Mouse (Mus musculus): ENCODE results near the gene Tekt1.

The Tekt1 gene

DNA sequence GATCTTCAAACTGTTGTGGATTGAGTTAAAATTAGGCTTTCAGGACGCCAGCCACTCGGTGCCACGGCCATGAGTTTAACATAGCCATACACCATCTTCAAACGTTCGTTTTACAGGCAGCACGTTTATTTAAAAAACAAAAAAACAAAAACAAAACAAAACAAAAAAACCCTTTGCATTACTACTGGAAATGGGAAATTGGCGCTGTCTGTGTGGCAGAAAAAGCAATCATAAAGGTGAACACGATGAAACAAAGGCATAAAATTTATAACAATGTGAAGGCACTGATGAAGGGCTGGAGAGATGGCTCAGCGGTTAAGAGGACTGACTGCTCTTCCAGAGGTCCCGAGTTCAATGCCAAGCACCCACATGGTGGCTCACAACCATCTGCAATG, at the start of gene Tekt1:
TSS of gene Tekt1 (minus strand) at position 96 of the 395 bp plus-strand sequence.
- DNase-seq (ENCODE audit: low spot score in 2 of 2) = no peak

DNA sequence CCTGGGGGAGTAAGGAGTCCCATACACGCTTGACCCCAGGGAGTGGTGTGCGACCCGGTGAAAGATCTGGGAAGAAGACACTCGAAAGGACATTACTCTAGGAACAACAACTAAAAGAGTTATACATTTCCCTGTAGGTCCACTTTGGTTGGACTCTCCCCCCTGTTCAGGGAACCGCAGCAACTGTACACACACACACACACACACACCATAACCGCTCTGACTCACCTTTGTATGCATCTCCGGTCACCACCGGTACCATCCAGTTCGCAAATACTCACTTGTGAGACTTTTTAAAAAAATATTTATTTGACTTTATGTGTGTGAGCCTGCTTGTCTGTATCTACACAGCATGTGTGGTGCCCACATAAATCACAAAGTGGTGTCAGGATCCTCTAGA, 49.7 kb upstream of the Tekt1 start:
- DNase-seq (ENCODE audit: low spot score in 2 of 2) = no peak

DNA sequence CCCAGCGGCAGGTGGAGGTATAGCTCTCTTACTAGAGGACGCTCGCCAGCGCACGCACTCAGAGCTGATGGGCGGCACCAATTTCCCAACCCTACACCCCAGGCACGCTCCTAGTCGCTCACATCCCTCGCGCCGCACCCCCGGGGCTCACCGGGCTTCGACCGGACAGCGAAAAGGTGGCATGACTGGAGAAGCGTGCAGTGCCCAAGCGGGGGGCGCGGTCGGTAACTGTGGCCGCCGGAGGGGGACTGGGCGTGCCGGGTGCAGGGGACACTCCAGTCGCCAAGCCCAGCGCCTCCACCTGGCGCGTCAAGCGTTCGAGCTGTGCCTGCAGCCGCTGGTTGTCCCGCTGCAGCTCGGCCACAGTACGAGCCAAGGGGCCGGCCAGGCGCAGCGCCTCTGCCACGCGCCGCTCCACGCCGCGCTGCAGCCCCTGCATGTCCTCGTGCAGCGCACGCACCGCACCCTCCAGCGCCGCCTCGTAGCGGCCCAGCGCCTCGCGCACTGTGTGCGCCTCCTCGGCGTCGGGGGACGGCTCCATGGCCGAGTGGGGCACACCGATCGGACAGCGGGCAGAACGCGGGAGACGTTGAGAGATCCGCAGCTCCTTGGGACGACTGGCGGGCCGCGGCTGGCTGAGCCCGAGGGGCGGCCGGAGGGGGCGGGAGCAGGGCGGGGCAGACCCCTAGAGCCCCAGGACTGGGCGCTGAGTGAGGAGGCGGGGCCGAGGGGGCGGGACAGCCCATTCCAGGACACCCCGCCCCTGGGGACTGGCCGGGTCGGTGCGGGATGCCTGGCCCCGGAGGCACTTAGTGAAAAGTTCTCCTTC, 49.1 kb upstream of the Tekt1 start, which contains the start of gene Smtnl2:
TSS of gene Smtnl2 (minus strand) at position 621 of the 829 bp plus-strand sequence.
- peak; percentile 15 to 18 for DNase-seq (ENCODE audit: low spot score in 2 of 2)

DNA sequence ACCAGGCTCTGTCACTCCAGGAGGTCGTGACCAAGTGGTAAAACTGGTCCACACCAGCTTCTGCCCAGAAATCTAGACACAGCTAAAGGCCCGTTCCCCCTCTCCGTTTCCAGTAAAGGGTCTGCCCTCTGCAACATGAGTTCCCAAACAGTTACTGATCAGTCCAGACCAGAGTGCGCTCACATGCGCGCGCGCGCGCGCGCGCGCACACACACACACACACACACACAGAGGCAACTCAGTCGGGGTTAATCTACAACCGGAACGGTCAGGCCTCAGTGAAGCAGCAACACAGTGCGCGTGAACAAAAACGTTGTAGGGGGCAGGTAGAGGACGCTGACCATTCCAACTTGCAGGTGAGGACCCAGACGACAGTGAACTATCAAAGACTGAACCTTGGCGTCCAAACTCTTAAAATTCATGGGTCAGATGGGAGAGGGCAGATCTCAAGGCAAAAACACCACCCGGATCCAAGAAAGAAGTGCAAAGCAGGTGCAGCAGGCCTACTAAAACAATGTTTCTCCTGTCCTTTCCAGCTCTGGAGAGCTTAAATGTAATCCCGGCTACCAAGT, 48.4 kb upstream of the Tekt1 start:
- DNase-seq (ENCODE audit: low spot score in 2 of 2) = no peak

DNA sequence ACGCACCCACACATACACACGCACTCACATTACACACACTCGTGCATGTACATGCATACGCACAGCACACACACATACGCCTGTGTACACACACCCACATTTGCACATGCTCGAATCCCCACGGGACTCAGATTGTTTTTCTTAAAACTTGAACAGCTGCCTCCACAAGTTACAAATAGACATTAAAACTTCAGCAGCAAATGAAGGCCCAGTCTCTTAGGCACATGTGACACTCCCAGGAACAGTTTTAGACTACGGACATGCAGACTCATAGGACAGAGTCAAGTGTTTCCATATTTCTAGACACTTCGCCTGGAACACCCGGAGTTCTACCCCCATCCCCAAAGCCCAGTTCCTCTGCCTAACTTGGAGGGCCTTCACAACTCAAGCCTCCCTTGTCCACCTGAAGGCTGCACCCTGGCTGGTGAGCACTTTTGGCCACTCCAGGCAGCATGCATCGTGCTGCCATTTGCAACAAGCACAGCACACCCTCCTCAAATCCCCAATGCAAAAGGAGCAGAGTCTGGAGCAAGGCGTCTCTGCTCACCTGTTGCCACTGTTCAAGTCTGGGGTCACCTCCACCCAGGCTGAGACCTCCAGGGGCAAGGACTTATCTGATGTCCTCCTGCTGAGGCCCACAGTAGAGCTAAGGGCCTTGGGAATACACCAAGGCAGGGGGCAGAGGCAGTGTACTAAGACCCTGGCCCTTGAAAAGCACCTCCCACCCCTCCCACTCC, 47.6 kb upstream of the Tekt1 start:
- no peak for DNase-seq (ENCODE audit: low spot score in 2 of 2)

DNA sequence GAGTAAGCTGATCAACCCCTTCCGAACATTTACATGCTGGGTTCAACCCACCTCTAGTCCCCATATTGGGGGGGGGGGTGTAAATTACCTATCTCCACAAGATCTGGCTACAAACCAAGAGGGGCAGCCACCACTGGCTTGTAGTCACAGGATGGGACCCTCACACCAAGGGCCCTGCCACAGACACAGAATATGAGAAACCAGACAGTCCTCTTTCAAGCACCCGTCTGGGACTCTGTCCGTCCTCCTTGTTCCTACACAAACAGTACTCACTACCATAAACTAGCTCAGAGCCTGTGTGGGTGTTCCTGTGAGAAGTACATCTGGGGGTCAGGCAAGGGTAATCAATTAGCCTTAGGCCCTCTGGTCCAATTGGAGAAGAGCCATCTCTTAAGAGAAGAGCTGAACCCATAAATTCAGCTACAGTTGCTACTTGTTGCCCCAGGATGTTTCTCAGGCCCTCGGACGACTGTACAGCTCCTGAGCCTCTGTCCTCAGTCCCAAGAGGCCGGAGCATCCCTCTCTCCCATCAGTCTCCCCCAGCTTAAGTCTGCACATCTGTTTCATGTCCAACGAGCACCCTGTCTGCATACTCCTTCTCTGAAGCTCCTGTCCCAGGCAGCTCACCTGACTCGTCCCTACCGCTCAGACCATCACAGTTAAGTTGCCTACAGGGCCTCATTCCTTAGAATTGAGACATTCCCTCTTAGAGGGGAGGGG, 46.4 kb upstream of the Tekt1 start:
- DNase-seq (ENCODE audit: low spot score in 2 of 2) = no peak

DNA sequence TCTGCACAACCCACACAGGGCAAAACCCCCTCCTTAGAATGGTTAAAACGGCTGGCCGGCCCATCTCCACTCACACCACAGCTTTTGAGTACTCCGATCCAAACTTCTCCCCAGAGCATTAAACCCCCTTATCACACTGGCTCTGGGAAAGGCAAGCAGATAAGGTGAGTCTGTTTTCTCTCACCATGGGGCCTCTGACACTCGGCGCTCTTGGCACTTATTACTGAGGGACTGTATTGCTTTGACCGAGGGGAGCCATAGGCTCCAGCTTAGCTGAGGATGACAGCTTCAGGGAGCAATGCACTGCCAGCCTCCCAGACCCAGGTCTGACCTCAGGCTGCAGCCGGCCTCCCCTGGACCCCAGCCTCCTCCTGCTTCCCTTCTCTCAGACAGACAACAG, 45.3 kb upstream of the Tekt1 start:
- no peak for DNase-seq (ENCODE audit: low spot score in 2 of 2)

DNA sequence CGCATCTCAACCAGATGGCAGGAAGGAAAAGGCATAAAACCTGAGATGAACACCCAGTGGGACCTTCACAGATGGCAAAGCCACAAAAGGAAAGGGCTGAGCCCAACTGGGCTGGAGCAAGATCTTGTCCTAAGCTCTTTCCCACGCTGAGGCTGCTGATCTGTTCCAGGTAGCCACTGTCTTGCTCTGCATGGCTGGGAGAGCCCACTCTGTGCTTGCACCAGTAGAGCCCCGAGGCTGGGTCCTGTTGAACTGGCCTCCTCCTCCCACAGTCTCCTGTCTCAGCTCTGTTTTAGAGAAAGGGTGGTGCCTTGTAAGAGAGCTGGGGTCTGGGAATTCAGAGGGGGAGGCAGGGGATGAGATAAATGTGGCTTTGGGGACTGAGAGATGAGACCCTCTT, 44.8 kb upstream of the Tekt1 start:
- no peak for DNase-seq (ENCODE audit: low spot score in 2 of 2)

DNA sequence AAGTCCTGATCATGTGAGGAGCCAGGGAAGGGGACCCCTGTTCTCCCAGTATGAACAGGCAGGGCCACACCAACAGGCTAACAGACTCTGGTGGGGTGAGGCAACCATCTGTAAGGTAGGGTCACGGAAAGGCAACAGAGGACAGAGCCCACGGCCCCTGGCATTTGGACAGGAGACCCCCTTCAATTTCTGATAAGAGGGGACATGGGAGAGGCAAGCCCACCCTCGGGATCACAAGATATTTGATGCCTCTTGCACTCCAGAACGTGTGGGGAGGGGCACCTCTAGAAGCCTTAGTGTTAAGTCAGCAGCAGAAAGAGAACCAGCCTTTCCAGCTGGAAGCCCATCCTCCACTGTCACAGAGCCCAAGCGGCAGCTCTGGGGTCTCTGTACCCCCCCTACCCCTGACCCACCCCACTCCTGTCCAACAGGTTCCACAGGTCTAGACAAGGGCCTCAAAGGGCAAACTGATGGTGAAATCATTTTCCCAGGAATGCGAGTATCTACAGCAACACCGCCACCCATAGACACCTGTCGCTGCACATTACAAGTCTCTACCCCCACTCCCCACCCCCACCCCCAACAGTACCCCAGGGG, 43.9 kb upstream of the Tekt1 start:
- DNase-seq (ENCODE audit: low spot score in 2 of 2) = no peak

DNA sequence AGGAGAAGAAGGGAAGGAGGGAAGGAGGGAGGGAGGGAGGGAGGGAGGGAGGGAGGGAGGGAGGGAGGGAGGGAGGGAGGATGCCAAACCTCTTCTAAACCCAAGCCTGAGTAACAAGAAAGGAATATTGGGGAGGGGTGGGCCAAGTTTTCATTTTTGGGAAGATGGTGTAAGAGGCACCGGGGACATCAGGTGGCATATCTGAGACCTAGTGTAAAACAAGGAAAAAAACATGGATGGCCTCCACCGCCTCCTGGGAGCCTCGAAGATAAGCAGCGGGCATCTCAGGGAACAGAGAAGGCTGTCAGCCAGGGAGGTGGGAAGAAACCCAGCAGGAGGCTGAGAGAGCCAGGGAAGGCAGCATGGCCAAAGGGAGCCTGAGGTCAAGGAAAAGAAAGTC, 43.3 kb upstream of the Tekt1 start:
- DNase-seq (ENCODE audit: low spot score in 2 of 2) = no peak

DNA sequence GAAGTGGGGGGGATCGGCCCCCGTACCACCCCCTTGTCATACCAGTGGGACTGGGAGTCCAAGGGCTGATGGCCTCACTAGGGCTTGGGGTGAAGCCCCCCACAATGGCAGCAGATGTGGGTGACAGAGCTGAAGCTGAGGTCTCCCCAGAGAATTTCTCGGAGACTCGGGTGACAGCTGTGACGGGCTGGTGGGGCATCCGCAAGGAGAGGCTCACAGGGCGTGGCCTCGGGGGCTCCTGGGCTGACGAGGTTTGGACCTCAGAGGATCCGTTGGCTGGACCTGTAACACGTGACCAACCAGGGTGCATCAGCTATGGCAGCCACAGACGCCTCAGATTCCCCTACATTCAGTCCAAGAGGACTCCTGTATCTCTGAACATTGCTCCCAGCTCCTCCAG, 40.7 kb upstream of the Tekt1 start:
- no peak for DNase-seq (ENCODE audit: low spot score in 2 of 2)

DNA sequence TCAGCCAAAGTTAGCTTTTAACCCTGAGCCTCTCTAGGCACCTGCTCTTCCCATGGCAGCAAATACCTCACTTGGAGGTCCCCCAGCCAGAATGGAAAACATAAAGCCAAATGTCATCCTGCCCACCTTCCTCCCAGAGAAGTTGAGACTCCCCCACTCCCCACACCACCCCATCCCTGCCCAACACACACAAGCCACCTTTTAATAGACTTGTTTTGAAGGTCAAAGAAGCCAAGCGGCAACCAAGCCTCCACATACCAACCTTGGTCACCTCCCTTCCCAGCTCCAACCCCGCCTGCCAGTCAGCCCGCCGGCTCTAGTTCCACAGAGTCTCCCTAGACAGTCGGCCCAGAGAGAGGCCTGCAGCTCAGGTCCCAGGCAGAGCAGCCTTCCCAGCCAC, 39.8 kb upstream of the Tekt1 start:
- DNase-seq (ENCODE audit: low spot score in 2 of 2) = no peak

DNA sequence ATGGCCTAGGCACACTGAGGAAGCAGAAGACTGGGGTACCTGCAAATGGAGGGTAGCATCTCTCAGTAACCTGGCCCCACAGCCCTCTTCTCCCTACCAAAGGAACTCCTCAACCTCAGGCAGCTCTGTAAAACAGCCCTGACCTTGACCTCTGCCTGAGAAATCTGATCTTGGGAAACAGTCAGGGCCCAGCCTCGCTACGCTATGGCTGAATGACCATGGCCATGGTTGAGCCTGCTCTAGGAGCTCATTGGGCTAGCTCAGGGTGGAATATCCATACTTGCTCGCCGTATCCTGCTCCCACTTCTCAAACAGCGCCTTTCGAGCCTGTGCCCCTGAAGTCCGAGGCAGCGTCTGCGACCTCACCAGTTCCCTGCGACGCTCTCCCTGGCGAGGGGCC, 38.8 kb upstream of the Tekt1 start:
- DNase-seq (ENCODE audit: low spot score in 2 of 2) = no peak

DNA sequence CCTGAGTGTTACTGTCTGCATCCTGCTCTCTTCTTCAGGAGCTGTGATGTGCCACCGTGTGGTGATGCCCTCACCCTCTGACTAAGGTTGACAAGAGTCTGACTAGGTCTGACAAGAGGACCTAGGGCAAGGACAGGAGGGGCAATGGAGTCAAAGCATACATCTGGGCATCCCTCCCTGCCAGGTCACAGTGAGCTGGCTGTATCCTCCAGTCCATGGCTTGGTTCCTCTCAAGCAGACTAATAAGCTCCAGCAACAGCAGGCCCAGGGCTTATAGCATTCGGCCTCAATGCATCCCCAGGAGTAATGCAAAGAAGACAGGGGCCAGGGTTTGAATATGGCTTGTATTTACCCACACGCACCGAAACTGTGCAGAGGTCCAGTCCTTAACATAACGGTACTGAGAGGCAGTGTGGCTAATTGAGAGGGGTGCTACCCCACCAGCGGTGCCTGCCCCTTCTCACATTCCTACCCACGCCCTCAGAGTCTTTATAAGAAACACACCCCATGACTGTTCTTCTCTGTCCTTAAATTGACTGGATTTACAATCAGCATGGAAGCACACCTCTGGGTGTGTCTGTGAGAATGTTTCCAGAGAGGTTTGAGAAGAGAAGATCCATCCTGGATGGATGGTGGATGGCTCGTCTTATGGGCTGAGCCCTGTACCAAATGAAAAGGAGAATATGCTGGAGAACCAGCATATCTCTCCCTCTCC, 35.7 kb upstream of the Tekt1 start:
- no peak for DNase-seq (ENCODE audit: low spot score in 2 of 2)

DNA sequence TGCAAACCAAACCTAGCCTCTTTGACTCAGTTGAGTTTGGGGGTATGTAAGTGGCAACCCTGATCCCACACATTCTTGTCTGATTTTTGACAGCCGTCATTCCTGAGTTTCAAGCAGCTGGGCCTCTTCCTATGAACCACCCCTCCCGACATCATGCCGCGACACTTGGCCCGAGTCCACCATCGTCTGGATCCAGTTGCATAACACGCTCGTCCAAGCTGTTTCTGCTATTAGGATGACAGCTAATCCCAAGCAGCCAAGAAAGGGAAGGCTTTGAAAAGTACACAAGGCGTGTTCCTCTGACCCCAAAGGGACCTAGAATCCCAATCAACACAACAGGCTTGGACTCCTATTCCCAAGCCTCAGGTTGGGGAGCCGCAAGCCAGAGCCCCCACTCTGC, 34.8 kb upstream of the Tekt1 start:
- no peak for DNase-seq (ENCODE audit: low spot score in 2 of 2)

DNA sequence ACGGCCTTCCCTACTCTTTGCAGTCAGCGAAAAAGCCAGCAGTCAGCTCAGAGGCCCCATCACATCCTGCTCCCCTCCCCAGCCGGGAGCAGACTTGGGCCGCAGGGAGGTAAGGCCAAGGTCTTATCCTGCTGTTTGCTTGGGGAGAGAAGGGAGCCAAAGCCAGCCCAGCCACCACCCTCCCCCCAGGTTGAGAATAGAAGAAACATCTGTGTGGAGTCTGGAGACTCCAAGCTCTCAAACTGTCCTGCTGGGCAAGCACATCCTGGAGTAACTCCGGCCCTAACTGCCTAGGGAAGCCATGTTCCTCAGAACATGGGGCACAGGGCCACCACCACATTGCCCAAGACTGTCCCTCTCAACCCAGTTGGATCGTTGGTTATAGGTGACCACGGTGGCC, 34.4 kb upstream of the Tekt1 start:
- no peak for DNase-seq (ENCODE audit: low spot score in 2 of 2)

DNA sequence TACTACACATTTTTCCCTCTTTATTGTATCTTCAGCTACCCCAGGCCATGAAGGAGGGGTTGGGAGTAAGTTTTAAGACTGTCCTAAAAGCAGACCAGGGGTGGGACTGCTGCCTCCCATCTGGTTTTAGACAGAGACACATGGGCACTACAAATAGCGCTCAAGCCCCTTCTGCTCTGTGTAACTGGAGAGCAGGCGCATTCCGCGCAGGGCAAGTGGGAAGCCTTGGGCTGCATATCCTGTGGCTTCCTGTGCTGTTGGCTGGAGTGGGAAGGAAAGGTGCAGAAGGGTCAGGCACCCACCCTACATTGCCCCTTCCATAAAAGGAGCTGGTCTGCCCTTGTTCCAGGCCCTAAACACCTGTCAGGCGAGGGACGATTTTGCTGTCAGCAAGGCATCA, 33.4 kb upstream of the Tekt1 start:
- no peak for DNase-seq (ENCODE audit: low spot score in 2 of 2)

DNA sequence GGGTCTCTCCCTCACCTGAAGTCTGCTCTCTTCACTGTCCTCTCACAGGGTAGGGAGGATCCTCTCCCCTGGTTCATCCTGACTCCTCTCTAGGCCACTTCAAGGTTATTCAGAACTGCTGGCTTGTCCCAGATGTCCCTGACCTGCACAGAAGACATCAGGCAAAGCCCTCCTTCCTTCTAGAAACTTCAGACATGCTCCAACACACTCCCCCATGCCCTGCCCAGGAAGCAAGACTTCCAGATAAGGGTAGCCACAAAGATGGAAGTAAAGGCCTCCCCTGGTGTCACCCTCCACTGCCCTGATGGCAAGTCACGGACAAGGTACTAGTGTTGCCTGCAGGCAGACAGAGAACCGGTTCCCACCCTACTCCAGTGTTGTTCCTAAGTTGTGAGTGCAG, 32.5 kb upstream of the Tekt1 start:
- no peak for DNase-seq (ENCODE audit: low spot score in 2 of 2)

DNA sequence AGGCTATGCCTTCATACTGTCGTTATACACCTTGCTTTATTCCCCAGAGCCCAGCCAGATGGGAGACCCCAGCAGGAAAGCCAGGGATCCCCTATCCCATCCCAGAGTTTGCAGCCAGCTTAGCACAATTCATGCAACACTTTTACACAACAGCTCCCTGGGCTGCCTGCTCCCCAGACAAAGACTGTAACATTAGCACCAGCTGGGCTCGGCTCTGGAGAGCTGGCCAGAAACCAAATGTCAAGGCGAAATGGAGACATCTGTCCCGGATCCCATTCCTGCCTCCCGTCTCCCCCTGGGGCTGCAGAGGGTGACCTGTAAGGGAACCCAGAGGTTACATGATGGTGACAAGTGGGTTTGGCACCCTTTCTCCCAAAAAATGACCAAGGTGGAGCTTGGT, 31.4 kb upstream of the Tekt1 start:
- no peak for DNase-seq (ENCODE audit: low spot score in 2 of 2)

DNA sequence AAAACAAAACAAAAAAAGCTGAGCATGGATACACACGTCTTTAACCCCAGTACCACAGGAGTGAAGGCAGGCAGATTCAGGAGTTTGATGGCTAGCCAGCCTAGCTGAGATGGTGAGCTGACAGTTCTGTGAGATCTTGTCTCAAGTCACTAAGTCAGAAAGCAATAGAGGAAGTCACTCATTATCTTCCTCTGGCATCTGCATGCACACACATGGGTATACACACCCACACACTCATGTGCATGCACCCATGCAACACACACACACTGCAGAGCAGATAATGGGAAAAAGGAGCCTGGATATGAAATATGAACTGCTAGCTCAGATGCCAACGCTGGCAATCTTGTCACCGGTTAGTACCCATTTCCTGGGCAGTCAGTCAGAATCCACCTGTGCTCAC, 31.0 kb upstream of the Tekt1 start:
- DNase-seq (ENCODE audit: low spot score in 2 of 2) = no peak

DNA sequence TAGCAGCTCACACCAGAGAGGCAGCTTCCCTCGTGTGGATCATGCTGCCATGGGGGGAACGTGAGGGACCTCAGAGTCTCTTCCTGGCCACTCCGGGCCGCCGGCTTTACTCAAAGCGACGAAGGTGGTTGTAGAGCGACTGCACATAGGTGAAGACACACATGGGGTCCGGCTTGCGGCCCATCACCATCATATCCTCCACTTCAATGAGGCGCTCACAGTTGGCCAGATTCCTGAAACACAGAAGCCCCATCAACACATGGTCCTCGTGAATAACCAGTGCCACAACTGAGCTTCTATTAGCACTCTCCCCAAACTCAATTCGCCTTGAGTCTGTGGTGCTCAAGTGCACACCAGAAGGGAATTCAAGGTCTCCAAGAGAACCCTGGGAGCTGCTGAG, 28.9 kb upstream of the Tekt1 start:
- DNase-seq (ENCODE audit: low spot score in 2 of 2) = no peak
